Mouse (Mus musculus) fibroblast of lung, adult 2 months (primary cell): ENCODE measurements around the gene Tomm70a.
"Not testable (repeated sequence)": the region's sequence is repeated elsewhere in the genome, so short reads cannot be mapped to it uniquely, and the experiment has no call there.

ENCODE experiments used
- DNase-seq: peaks from one replicate; pipeline ENCODE4 v3.0.0-alpha.2; 2011; ENCODE audit warnings: low read depth

Tomm70a gene

GRCm38 (mm10) chr16:57151437-57151836 lies 29.9 kb downstream of the Tomm70a start:
- no peak for DNase-seq

GRCm38 (mm10) chr16:57155899-57156298 lies 34.4 kb downstream of the Tomm70a start:
- DNase-seq: no peak

- DNase-seq: no peak
Measured at GRCm38 (mm10) chr16:57157076-57157475, 35.6 kb downstream of the Tomm70a start.

- DNase-seq: no peak
Measured at GRCm38 (mm10) chr16:57157728-57158127, 36.2 kb downstream of the Tomm70a start.

DNA sequence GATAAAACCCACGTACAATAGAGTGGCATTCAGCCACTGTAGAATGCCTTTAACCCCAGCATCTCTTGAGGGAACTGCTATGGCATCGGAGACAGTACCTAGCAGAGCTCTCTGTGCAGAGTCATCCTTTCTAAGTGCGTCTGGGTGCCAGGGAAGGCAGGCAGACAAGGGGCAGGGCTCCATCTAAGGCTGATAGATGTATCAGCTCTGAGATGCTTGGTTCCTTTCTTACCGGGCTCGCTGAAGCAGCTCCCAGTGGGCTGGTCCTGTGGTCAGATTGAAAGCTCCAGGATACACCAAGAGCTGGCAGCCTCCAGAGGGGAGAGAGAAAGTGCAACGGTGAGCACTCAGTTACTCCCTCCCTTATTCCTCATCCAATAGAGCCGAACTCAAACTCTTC lies 38.3 kb downstream of the Tomm70a start:
- DNase-seq: no peak

GRCm38 (mm10) chr16:57162841-57163240 lies 41.3 kb downstream of the Tomm70a start:
- DNase-seq: no peak

DNA sequence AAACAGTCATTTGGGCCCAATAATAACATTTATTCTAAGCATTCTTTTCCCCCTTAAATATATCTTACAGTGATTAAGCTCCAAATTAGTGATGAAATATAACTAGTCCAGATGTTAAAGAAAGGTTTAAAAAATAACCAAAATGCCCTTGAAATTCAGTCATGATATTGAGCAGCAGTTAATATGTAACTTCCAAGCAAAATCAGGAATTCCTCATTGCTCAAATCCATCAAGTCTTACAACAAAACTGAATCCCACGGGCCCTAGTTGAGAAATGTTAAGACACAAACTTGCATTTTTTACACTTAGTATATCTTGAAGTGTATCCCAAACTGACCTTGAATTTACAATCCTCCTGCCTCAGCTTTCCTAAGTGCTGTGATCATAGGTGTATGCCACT lies 42.2 kb downstream of the Tomm70a start:
- no peak for DNase-seq

DNA sequence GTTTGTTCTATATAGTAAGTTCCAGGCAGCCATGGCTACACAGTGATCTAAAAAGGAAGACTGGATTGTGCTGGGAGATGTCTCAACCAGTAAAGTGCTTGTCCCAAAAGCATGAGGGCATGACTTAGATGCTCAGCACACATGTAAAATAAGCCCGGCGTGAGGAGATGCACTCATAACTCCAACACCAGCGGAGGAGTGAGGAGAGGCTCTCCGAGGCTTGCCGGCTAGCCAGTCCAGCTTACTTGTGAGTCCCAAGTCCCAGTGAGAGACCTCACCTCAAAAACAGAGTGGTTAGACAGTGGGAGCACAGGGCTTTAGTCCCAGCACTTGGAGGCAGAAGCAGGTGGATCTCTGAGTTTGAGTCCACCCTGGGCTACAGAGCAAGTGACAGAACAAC lies 43.7 kb downstream of the Tomm70a start:
- DNase-seq: no peak

GRCm38 (mm10) chr16:57166086-57166485 lies 44.6 kb downstream of the Tomm70a start:
- DNase-seq: no peak

- peak; percentile 74 for DNase-seq
Measured at GRCm38 (mm10) chr16:57166611-57167513, 45.4 kb downstream of the Tomm70a start, which contains the start of gene Nit2. TSS of gene Nit2 (minus strand) at chr16:57167341.

GRCm38 (mm10) chr16:57167514-57167912 lies 46.0 kb downstream of the Tomm70a start:
- no peak for DNase-seq

GRCm38 (mm10) chr16:57168236-57168635 lies 46.7 kb downstream of the Tomm70a start:
- no peak for DNase-seq

GRCm38 (mm10) chr16:57171161-57171560 lies 49.7 kb downstream of the Tomm70a start:
- no peak for DNase-seq

DNA sequence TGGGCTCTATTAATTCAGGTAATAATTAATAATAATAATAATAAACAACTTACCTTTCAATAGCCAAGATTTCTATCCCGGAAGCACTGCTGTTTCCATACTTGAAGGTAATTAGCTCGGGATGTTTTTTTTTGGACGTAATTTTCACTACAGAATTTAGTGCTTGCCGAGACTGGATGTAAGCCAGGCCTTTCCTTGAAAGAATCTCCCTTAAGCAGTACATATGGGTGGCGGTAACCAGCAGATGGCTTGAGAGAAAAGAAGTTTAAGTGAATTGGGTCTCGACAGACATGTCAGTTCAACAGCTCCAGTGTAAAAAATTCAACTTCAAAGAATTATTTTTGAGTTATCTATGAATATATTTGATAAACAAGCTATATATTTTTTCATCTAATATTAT lies 50.1 kb downstream of the Tomm70a start:
- DNase-seq: no peak

GRCm38 (mm10) chr16:57174480-57174879 lies 53.0 kb downstream of the Tomm70a start:
- DNase-seq: not testable (repeated sequence)

DNA sequence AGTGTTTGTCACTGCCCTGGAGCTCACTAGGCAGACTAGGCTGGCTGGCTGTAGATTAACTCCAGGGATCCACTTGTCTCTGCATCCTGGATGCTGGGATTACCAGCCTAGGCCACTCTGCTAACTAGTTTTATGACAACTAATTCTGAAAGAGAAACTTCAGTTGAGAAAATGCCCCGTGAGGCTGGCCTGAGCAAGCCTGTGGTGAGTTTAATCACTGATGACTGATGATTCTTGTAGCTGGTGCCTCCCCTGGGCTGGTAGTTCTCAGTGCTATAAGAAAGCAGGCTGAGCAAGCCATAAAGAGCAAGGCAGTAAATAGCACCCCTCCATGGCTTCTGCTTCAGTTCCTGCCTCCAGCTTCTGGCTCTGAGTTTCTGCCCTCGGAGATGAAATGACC lies 54.2 kb downstream of the Tomm70a start:
- no peak for DNase-seq

- DNase-seq: no peak
Measured at GRCm38 (mm10) chr16:57176276-57176675, 54.8 kb downstream of the Tomm70a start.

DNA sequence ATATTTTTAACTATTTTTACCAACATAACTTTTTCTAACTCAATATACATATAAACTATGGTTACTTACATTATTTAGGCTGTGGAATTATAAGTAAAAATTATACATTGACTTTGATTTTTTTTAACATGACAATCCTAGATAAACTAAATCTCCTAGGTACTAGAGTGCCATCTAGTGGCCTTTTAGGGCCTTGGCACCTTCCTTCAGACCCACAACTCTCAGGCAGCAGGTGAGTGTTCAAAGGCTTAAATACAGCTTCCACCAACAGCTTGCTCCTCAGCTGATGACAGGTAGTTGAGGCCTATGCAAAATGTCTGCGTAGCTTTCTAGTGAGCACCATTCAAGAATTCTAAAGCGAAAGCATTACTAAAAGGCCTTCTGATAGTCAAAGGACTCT lies 55.8 kb downstream of the Tomm70a start:
- DNase-seq: no peak

- DNase-seq: no peak
Measured at GRCm38 (mm10) chr16:57177664-57178063, 56.2 kb downstream of the Tomm70a start.

DNA sequence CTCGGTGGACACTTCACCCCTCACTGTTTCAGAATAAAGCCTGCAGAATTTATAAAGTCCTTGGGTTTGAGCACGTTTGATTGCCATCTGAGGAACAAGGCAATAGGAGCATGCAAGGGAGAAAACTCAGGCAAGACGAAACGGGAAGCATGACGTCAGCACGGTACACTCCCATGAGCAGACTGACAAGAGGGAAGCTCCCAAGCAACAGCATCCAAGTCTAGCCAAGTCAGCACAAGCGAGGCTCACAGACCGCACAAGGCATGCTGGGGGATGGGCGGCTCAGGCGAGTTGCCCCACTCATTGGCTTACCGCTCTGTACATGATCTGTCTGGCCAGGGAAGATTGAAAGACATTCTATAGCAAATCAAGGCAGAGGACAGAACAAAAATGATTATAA lies 59.7 kb downstream of the Tomm70a start:
- DNase-seq: no peak

- no peak for DNase-seq
Measured at GRCm38 (mm10) chr16:57182037-57182436, 60.5 kb downstream of the Tomm70a start.

- no peak for DNase-seq
Measured at GRCm38 (mm10) chr16:57186618-57187017, 65.1 kb downstream of the Tomm70a start.

DNA sequence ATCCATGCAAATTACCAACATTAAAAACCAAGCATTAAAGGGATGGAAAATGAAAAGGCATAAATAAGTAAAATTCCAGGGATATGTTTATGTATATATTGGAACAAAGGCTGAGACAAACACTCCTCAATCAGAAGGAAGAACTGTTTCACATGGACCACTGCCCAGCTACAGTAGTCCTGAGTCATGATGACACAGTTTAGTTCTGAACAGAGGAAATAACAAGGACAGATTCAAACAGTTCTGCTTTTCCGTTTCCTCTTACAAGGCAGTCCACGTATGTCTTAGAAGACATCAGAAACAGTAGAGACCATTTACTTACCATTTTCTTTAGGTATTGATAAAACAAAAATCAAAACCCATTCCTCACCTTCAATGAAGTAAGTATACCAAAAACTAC lies 68.0 kb downstream of the Tomm70a start:
- peak; percentile 26 for DNase-seq

- no peak for DNase-seq
Measured at GRCm38 (mm10) chr16:57190390-57190789, 68.9 kb downstream of the Tomm70a start.
